Mouse (Mus musculus): ENCODE data around the gene Diablo. TPM values are rescaled to one million over a fixed set of nuclear protein-coding genes. Genes with fewer than 3 reads are reported as not detected.
A peak's percentile ranks its signal among the peaks of the same experiment; 100 is the strongest.
"Not testable (repeated sequence)": the region's sequence is repeated elsewhere in the genome, so short reads cannot be mapped to it uniquely, and the experiment has no call there.

Gene Diablo
- total and polyA plus RNA-seq, 2 experiments from 2014 or later: 81.1 to 87.2 TPM

GRCm38 (mm10) chr5:123512102-123512501 lies 11.9 kb downstream of the Diablo start:
- H3K27me3 ChIP-seq (ENCODE audit: insufficient read depth, low read length): no peaks in the 10 kb centered on the region
- no peaks in the 10 kb centered on the region for H3K9me3 ChIP-seq (ENCODE audit: low read length)
- ATAC-seq (ENCODE audit: low FRiP score) (no peak), DNase-seq (ENCODE audit: low spot score) (no peak)
- no peak for TF ChIP-seq CTCF (IDR thresholded peaks at IDR 0.05)
- WGBS: 85% methylated on average over 3 of the region's 3 CpGs
- H3K36me3 ChIP-seq (ENCODE audit: insufficient read depth, low read length): peaks cover 22% of the 10 kb centered on the region
- no peaks in the 10 kb centered on the region for H3K4me1 ChIP-seq (ENCODE audit: insufficient read depth, low read length)
- no peak overlapping the region for H3K4me2 ChIP-seq (ENCODE audit: low read depth, low read length, poor library complexity, severe bottlenecking)
- no peak overlapping the region for H3K4me3 ChIP-seq (ENCODE audit: low read depth, low read length)
- no peak overlapping the region for H3K9ac ChIP-seq (replicated peaks; ENCODE audit: low read length, poor library complexity, severe bottlenecking)
- H3K27ac ChIP-seq (ENCODE audit: low read depth, low read length): no peak overlapping the region

- not testable (repeated sequence) for ATAC-seq (ENCODE audit: low FRiP score); H3K9ac ChIP-seq (replicated peaks; ENCODE audit: low read length, poor library complexity, severe bottlenecking); H3K27ac ChIP-seq (ENCODE audit: low read depth, low read length); H3K4me1 ChIP-seq (ENCODE audit: insufficient read depth, low read length); H3K9me3 ChIP-seq (ENCODE audit: low read length); H3K4me3 ChIP-seq (ENCODE audit: low read depth, low read length); H3K27me3 ChIP-seq (ENCODE audit: insufficient read depth, low read length); DNase-seq (ENCODE audit: low spot score); H3K4me2 ChIP-seq (ENCODE audit: low read depth, low read length, poor library complexity, severe bottlenecking)
- WGBS: 76% methylated on average over 3 of the region's 3 CpGs
- peaks cover 18% of the 10 kb centered on the region for H3K36me3 ChIP-seq (ENCODE audit: insufficient read depth, low read length)
Observed at GRCm38 (mm10) chr5:123511426-123511825, 12.6 kb downstream of the Diablo start.

- peaks cover 13% of the 10 kb centered on the region for H3K36me3 ChIP-seq (ENCODE audit: insufficient read depth, low read length)
- no peaks in the 10 kb centered on the region for H3K27me3 ChIP-seq (ENCODE audit: insufficient read depth, low read length)
- ATAC-seq (ENCODE audit: low FRiP score) (no peak), DNase-seq (ENCODE audit: low spot score) (no peak)
- WGBS: 91% methylated on average over 5 of the region's 5 CpGs
- H3K9me3 ChIP-seq (ENCODE audit: low read length): no peaks in the 10 kb centered on the region
- no peak for TF ChIP-seq CTCF (IDR thresholded peaks at IDR 0.05)
- H3K4me3 ChIP-seq (ENCODE audit: low read depth, low read length): no peak within 1 kb of the TSS; the same call in 1 of the 2 replicates
- H3K4me1 ChIP-seq (ENCODE audit: insufficient read depth, low read length): no peaks in the 10 kb centered on the region
- H3K27ac ChIP-seq (ENCODE audit: low read depth, low read length): no peak within 1 kb of the TSS
- no peak within 1 kb of the TSS for H3K9ac ChIP-seq (replicated peaks; ENCODE audit: low read length, poor library complexity, severe bottlenecking)
- H3K4me2 ChIP-seq (ENCODE audit: low read depth, low read length, poor library complexity, severe bottlenecking): peak within 1 kb of the TSS; percentile 71
Observed at GRCm38 (mm10) chr5:123510160-123510559, 13.8 kb downstream of the Diablo start, which contains the start of gene B3gnt4. B3gnt4 (plus strand) TSS chr5:123510460.

GRCm38 (mm10) chr5:123508921-123509320 lies 15.1 kb downstream of the Diablo start:
- no peak for ATAC-seq (ENCODE audit: low FRiP score)
- peaks cover 11% of the 10 kb centered on the region for H3K36me3 ChIP-seq (ENCODE audit: insufficient read depth, low read length)
- no peak overlapping the region for H3K27ac ChIP-seq (ENCODE audit: low read depth, low read length)
- H3K4me2 ChIP-seq (ENCODE audit: low read depth, low read length, poor library complexity, severe bottlenecking): peak overlapping the region; percentile 71
- 6% methylated on average over 12 of the region's 12 CpGs for WGBS
- peak overlapping the region; percentile 65 for H3K9ac ChIP-seq (replicated peaks; ENCODE audit: low read length, poor library complexity, severe bottlenecking)
- H3K4me1 ChIP-seq (ENCODE audit: insufficient read depth, low read length): no peaks in the 10 kb centered on the region
- no peak for TF ChIP-seq CTCF (IDR thresholded peaks at IDR 0.05)
- no peaks in the 10 kb centered on the region for H3K27me3 ChIP-seq (ENCODE audit: insufficient read depth, low read length)
- no peak for DNase-seq (ENCODE audit: low spot score)
- peak overlapping the region; percentile 60 for H3K4me3 ChIP-seq (ENCODE audit: low read depth, low read length)
- H3K9me3 ChIP-seq (ENCODE audit: low read length): no peaks in the 10 kb centered on the region

GRCm38 (mm10) chr5:123507936-123508723 lies 15.8 kb downstream of the Diablo start:
- Histone ChIP-seq H3K9ac (replicated peaks; ENCODE audit: low read length, poor library complexity, severe bottlenecking) (peak overlapping the region; percentile 65), H3K4me1 (ENCODE audit: insufficient read depth, low read length) (no peaks in the 10 kb centered on the region), H3K27me3 (ENCODE audit: insufficient read depth, low read length) (no peaks in the 10 kb centered on the region), H3K27ac (ENCODE audit: low read depth, low read length) (no peak overlapping the region), H3K36me3 (ENCODE audit: insufficient read depth, low read length) (peaks cover 11% of the 10 kb centered on the region), H3K4me3 (ENCODE audit: low read depth, low read length) (peak overlapping the region; percentile 60), H3K9me3 (ENCODE audit: low read length) (no peaks in the 10 kb centered on the region), H3K4me2 (ENCODE audit: low read depth, low read length, poor library complexity, severe bottlenecking) (peak overlapping the region; percentile 71)
- peak; percentile 60 for TF ChIP-seq CTCF (IDR thresholded peaks at IDR 0.05)
- DNase-seq (ENCODE audit: low spot score) (peak; percentile 95), ATAC-seq (ENCODE audit: low FRiP score) (peak; percentile 92)
- WGBS: under 1% methylated on average over 50 of the region's 59 CpGs

GRCm38 (mm10) chr5:123501973-123502372 lies 22.0 kb downstream of the Diablo start:
- DNase-seq (ENCODE audit: low spot score): no peak
- no peak overlapping the region for H3K27ac ChIP-seq (ENCODE audit: low read depth, low read length)
- H3K4me3 ChIP-seq (ENCODE audit: low read depth, low read length): no peak overlapping the region
- no peaks in the 10 kb centered on the region for H3K9me3 ChIP-seq (ENCODE audit: low read length)
- no peak overlapping the region for H3K4me2 ChIP-seq (ENCODE audit: low read depth, low read length, poor library complexity, severe bottlenecking)
- H3K36me3 ChIP-seq (ENCODE audit: insufficient read depth, low read length): no peaks in the 10 kb centered on the region
- no peaks in the 10 kb centered on the region for H3K27me3 ChIP-seq (ENCODE audit: insufficient read depth, low read length)
- H3K4me1 ChIP-seq (ENCODE audit: insufficient read depth, low read length): peaks cover 3% of the 10 kb centered on the region; the same call in 1 of the 2 replicates
- no peak for ATAC-seq (ENCODE audit: low FRiP score)
- no peak overlapping the region for H3K9ac ChIP-seq (replicated peaks; ENCODE audit: low read length, poor library complexity, severe bottlenecking)
- TF ChIP-seq CTCF (IDR thresholded peaks at IDR 0.05): no peak
- 79% methylated on average over 4 of the region's 4 CpGs for WGBS

All from midbrain, postnatal 0 days (tissue).